Mouse (Mus musculus): ENCODE measurements around the gene Sycp2l.
A peak's percentile ranks its signal among the peaks of the same experiment; 100 is the strongest.

Sycp2l gene

GRCm38 (mm10) chr13:41113940-41114339, at the start of gene Sycp2l:
Gene Sycp2l, plus strand, starts transcription at chr13:41114307.
- ATAC-seq (ENCODE audit: low TSS enrichment): no peak

GRCm38 (mm10) chr13:41067618-41068017, 46.5 kb upstream of the Sycp2l start:
- no peak for ATAC-seq (ENCODE audit: low TSS enrichment)

GRCm38 (mm10) chr13:41071617-41072016, 42.5 kb upstream of the Sycp2l start:
- ATAC-seq (ENCODE audit: low TSS enrichment): no peak

- ATAC-seq (ENCODE audit: low TSS enrichment): no peak
Measured at GRCm38 (mm10) chr13:41073819-41074218, 40.3 kb upstream of the Sycp2l start.

- no peak for ATAC-seq (ENCODE audit: low TSS enrichment)
Measured at GRCm38 (mm10) chr13:41077921-41078320, 36.2 kb upstream of the Sycp2l start.

- peak; percentile 42; the same call in 1 of the 2 replicates for ATAC-seq (ENCODE audit: low TSS enrichment)
Measured at GRCm38 (mm10) chr13:41078690-41079420, 35.3 kb upstream of the Sycp2l start.

DNA sequence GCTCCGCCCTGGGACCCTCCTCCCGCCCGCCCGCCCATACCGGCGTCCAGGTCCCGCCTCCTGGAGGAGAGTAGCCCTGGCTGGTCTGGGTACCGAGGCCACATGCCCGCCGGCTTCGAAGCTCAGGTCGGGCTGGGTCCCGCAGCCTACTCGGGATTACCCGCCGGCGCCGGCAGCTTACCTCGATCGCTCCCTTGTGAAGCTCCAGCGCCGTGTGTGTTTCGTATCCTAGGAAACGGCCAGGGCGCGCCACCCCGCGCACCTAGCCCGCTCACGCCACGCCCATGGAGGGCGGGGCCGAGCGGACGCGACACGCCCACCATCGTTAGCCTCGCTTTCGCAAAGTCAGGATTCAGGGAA, 34.7 kb upstream of the Sycp2l start, which contains the start of gene Mak:
Gene Mak, minus strand, starts transcription at position 286 of the 360 bp plus-strand sequence.
- ATAC-seq (ENCODE audit: low TSS enrichment): peak; percentile 96

GRCm38 (mm10) chr13:41079859-41080258, 34.2 kb upstream of the Sycp2l start:
- ATAC-seq (ENCODE audit: low TSS enrichment): no peak

GRCm38 (mm10) chr13:41080700-41081099, 33.4 kb upstream of the Sycp2l start:
- no peak for ATAC-seq (ENCODE audit: low TSS enrichment)

- no peak for ATAC-seq (ENCODE audit: low TSS enrichment)
Measured at GRCm38 (mm10) chr13:41084521-41084920, 29.6 kb upstream of the Sycp2l start.

DNA sequence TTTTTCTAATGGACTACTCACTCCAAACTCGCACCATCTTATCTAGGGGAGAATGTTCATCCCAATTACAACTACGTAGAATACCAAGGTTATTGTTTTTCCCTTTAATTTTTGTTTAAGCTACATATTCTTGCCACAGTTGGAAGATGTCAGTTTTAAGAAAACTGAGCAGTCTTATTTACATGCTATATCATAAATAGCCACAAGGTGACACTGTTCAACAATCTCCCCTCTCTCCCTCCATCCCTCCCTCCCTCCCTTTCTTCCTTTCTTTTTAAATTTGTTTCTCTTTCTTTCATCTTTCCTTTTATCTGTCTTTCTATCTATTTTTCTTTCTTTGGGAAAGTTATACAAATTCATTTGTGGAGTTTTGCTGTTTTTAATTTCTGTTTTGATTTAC, 29.0 kb upstream of the Sycp2l start:
- peak; percentile 64; the same call in 1 of the 2 replicates for ATAC-seq (ENCODE audit: low TSS enrichment)

- no peak for ATAC-seq (ENCODE audit: low TSS enrichment)
Measured at GRCm38 (mm10) chr13:41088746-41089145, 25.4 kb upstream of the Sycp2l start.

DNA sequence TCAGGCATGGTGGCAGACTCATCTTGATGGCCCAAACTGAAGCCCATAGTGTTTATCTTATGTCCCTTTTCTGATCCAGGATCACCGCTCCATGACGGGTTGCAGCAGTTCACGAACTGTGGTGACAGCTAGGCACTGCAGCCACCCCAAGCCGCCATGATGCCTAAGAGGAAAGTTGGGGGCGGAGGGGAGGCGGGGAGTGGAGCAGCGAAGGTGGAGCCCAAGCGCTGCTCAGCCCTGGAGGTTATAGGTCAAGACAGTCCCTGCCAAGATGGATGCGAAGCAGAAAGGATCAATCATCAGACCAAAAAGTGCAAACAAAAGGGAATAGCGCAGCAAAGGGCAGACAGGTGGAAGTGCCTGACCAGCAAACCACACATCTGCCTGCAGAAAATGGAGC, 22.8 kb upstream of the Sycp2l start:
- ATAC-seq (ENCODE audit: low TSS enrichment): no peak

DNA sequence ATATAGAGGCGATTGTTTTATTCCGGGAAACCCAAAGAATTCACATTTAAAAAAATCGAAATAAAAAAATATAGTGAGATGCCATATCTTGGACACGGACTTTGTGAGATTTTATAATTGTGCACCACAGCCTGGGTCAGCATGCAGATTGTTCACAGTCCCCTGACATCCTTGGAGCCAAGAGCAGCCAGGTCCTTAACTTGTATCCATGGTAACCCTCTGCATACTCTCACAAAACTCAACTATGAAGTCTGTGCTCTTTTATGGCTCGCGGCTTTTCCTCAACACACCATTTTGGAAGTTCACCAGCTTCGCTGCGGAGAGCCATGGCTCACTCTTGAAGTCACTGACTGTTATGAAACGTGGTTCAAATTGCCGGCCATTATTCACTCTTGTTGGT, 19.9 kb upstream of the Sycp2l start:
- ATAC-seq (ENCODE audit: low TSS enrichment): no peak

- ATAC-seq (ENCODE audit: low TSS enrichment): no peak
Measured at GRCm38 (mm10) chr13:41097324-41098058, 16.6 kb upstream of the Sycp2l start.

DNA sequence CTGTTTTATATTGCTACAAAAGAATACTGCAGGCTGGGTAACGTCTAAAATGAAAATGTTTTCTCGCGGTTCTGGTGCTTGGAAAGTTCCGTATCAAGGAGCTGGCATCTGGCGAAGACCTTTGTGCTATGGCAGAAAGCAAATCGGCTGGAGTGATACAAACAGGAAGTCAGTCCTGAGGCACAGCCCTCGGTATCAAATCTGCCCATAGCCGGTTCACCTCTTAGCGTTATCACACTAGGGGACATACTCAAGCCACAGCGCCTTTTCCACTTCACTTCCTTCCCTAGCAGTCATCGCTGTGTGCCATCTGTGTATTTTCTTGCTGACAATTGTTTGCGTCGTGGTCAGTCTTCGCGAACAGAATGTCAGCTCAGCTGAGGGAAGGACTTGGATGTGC, 15.8 kb upstream of the Sycp2l start:
- no peak for ATAC-seq (ENCODE audit: low TSS enrichment)

DNA sequence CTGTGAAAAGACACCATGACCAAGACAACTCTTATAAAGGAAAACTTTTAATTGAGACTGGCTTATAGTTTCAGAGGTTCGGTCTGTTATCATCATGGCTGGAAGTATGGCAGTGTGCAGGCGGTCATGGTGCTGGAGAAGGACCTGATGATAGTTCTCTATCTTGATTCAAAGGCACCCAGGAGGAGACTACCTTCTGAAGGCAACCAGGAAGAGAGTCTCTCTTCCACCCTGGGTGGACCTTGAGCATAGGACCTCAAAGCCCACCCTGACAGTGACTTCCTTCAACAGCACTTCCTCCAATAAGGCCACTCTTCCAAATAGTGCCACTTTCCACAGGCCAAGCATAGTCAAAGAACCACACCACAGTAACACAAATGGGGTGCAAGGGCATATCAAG, 14.1 kb upstream of the Sycp2l start:
- ATAC-seq (ENCODE audit: low TSS enrichment): no peak

- no peak for ATAC-seq (ENCODE audit: low TSS enrichment)
Measured at GRCm38 (mm10) chr13:41103841-41104525, 10.1 kb upstream of the Sycp2l start.

- no peak for ATAC-seq (ENCODE audit: low TSS enrichment)
Measured at GRCm38 (mm10) chr13:41105541-41105940, 8.6 kb upstream of the Sycp2l start.

GRCm38 (mm10) chr13:41110935-41111334, 3.2 kb upstream of the Sycp2l start, which contains the start of gene Gcm2:
Gene Gcm2, minus strand, starts transcription at chr13:41111035.
- ATAC-seq (ENCODE audit: low TSS enrichment): no peak

GRCm38 (mm10) chr13:41119152-41119945, 5.2 kb downstream of the Sycp2l start:
- no peak for ATAC-seq (ENCODE audit: low TSS enrichment)
